Mouse (Mus musculus) ZHBTc4 (cell line): ENCODE data around the gene Rap1gap2.

Experiments used
- DNase-seq: peaks from one replicate; pipeline ENCODE4 v3.0.0-alpha.2; 2011; ENCODE audit warnings: low read depth, low spot score

The Rap1gap2 gene

GRCm38 (mm10) chr11:74610545-74611176 lies at the start of gene Rap1gap2:
TSS of gene Rap1gap2 (minus strand) at chr11:74610915.
- peak; percentile 24 for DNase-seq

GRCm38 (mm10) chr11:74660336-74660735 lies 49.6 kb upstream of the Rap1gap2 start:
- no peak for DNase-seq

GRCm38 (mm10) chr11:74655941-74656340 lies 45.2 kb upstream of the Rap1gap2 start:
- DNase-seq, result no peak

GRCm38 (mm10) chr11:74653385-74653784 lies 42.7 kb upstream of the Rap1gap2 start:
- DNase-seq, result peak; percentile 70

GRCm38 (mm10) chr11:74652791-74653191 lies 42.1 kb upstream of the Rap1gap2 start:
- DNase-seq, result no peak

- DNase-seq, result no peak
These were observed 39.9 kb upstream of the Rap1gap2 start for GRCm38 (mm10) chr11:74650576-74651100.

- peak; percentile 57 for DNase-seq
These were observed 39.2 kb upstream of the Rap1gap2 start for GRCm38 (mm10) chr11:74649647-74650551.

GRCm38 (mm10) chr11:74649095-74649646 lies 38.5 kb upstream of the Rap1gap2 start, which contains the start of gene Cluh:
TSS of gene Cluh (plus strand) at chr11:74649495.
- peak; percentile 100 for DNase-seq

GRCm38 (mm10) chr11:74648676-74649075 lies 38.0 kb upstream of the Rap1gap2 start:
- DNase-seq, result no peak

- DNase-seq, result no peak
These were observed 37.3 kb upstream of the Rap1gap2 start for GRCm38 (mm10) chr11:74647966-74648365.

GRCm38 (mm10) chr11:74639628-74640027 lies 28.9 kb upstream of the Rap1gap2 start:
- DNase-seq, result no peak

GRCm38 (mm10) chr11:74638791-74639411 lies 28.2 kb upstream of the Rap1gap2 start:
- DNase-seq, result peak; percentile 50

- peak; percentile 90 for DNase-seq
These were observed 27.5 kb upstream of the Rap1gap2 start for GRCm38 (mm10) chr11:74637971-74638790.

GRCm38 (mm10) chr11:74637486-74637885 lies 26.8 kb upstream of the Rap1gap2 start:
- no peak for DNase-seq

GRCm38 (mm10) chr11:74634490-74635275 lies 24.0 kb upstream of the Rap1gap2 start:
- DNase-seq, result peak; percentile 90

GRCm38 (mm10) chr11:74631880-74632789 lies 21.4 kb upstream of the Rap1gap2 start:
- DNase-seq, result no peak

- peak; percentile 35 for DNase-seq
These were observed 16.8 kb upstream of the Rap1gap2 start for GRCm38 (mm10) chr11:74627481-74627880.

GRCm38 (mm10) chr11:74625333-74625732 lies 14.6 kb upstream of the Rap1gap2 start:
- DNase-seq, result no peak

GRCm38 (mm10) chr11:74623693-74624092 lies 13.0 kb upstream of the Rap1gap2 start:
- no peak for DNase-seq
